Mouse (Mus musculus): ENCODE measurements around the gene Evx2. TPM values are rescaled to one million over a fixed set of nuclear protein-coding genes. Genes with fewer than 3 reads are reported as not detected.

The Evx2 gene
- total RNA-seq (2021), result not detected
- long read RNA-seq, experiment 1, result 0 reads
- long read RNA-seq, experiment 2, result 0 reads

GRCm38 (mm10) chr2:74659507-74660005 is at the start of gene Evx2:
Evx2 (minus strand) TSS chr2:74659557.
- no peak for DNase-seq
- intact Hi-C loops (cut with DNase I), result loop anchor here (2.0 to 5.0 kb wide), 4 partner anchors 33 to 1087 kb away; partner anchors contain the start of genes Hoxd10 and Lnpk

GRCm38 (mm10) chr2:74708676-74709075 is 49.3 kb upstream of the Evx2 start:
- intact Hi-C loops (cut with DNase I), result loop anchor here (10.0 kb wide), 1 partner anchor 1066 kb away; no protein-coding TSS in a partner anchor
- no peak for DNase-seq

- DNase-seq, result no peak
- intact Hi-C loops (cut with DNase I), result loop anchor here (10.0 kb wide), 1 partner anchor 1067 kb away; no protein-coding TSS in a partner anchor
These were observed 48.2 kb upstream of the Evx2 start for GRCm38 (mm10) chr2:74707599-74707998.

GRCm38 (mm10) chr2:74706393-74706960 is 47.1 kb upstream of the Evx2 start:
- DNase-seq, result no peak

GRCm38 (mm10) chr2:74705467-74706089 is 46.2 kb upstream of the Evx2 start:
- DNase-seq, result no peak
- intact Hi-C loops (cut with DNase I), result loop anchor here (10.0 kb wide), 1 partner anchor 1069 kb away; no protein-coding TSS in a partner anchor

More at GRCm38 (mm10) chr2:74706393-74706960, 47.1 kb upstream of the Evx2 start:
- intact Hi-C loops (cut with DNase I), result loop anchor here (10.0 kb wide), 1 partner anchor 1068 kb away; no protein-coding TSS in a partner anchor

- DNase-seq, result peak in 1 of 2 experiments; percentile 61
- intact Hi-C loops (cut with DNase I), result loop anchor here (5.0 to 10.0 kb wide), 2 partner anchors 257 to 1070 kb away; no protein-coding TSS in a partner anchor
These were observed 45.7 kb upstream of the Evx2 start for GRCm38 (mm10) chr2:74704999-74705466.

- DNase-seq, result peak in 1 of 2 experiments; percentile 51
- intact Hi-C loops (cut with DNase I), result loop anchor here (5.0 to 10.0 kb wide), 2 partner anchors 258 to 1070 kb away; no protein-coding TSS in a partner anchor
These were observed 45.1 kb upstream of the Evx2 start, which contains the start of gene Hoxd8 for GRCm38 (mm10) chr2:74704393-74704998. Hoxd8 (plus strand) TSS chr2:74704615.

- no peak for DNase-seq
- intact Hi-C loops (cut with DNase I), result loop anchor here (2.0 to 10.0 kb wide), 6 partner anchors 258 to 1071 kb away; no protein-coding TSS in a partner anchor
These were observed 44.5 kb upstream of the Evx2 start for GRCm38 (mm10) chr2:74703720-74704392.

- intact Hi-C loops (cut with DNase I), result loop anchor here (2.0 to 10.0 kb wide), 6 partner anchors 259 to 1071 kb away; no protein-coding TSS in a partner anchor
- no peak for DNase-seq
These were observed 44.0 kb upstream of the Evx2 start for GRCm38 (mm10) chr2:74703317-74703716.

GRCm38 (mm10) chr2:74702820-74703219 is 43.5 kb upstream of the Evx2 start:
- intact Hi-C loops (cut with DNase I), result loop anchor here (2.0 to 10.0 kb wide), 6 partner anchors 259 to 1072 kb away; no protein-coding TSS in a partner anchor
- DNase-seq, result no peak

- intact Hi-C loops (cut with DNase I), result loop anchor here (2.0 to 10.0 kb wide), 6 partner anchors 260 to 1073 kb away; no protein-coding TSS in a partner anchor
- peak; percentile 79 to 88 for DNase-seq
These were observed 42.8 kb upstream of the Evx2 start for GRCm38 (mm10) chr2:74701949-74702819.

- intact Hi-C loops (cut with DNase I), result loop anchor here (5.0 to 10.0 kb wide), 2 partner anchors 262 to 1074 kb away; no protein-coding TSS in a partner anchor
- no peak for DNase-seq
These were observed 41.3 kb upstream of the Evx2 start for GRCm38 (mm10) chr2:74700546-74701112.

GRCm38 (mm10) chr2:74699664-74700545 is 40.5 kb upstream of the Evx2 start:
- no peak for DNase-seq
- intact Hi-C loops (cut with DNase I), result loop anchor here (5.0 to 10.0 kb wide), 3 partner anchors 262 to 1425 kb away; partner anchors contain the start of gene Sp9

- intact Hi-C loops (cut with DNase I), result loop anchor here (10.0 kb wide), 1 partner anchor 1424 kb away; the partner anchor contains the start of gene Sp9
- DNase-seq, result no peak
These were observed 39.7 kb upstream of the Evx2 start for GRCm38 (mm10) chr2:74699053-74699430.

- no peak for DNase-seq
- intact Hi-C loops (cut with DNase I), result loop anchor here (10.0 kb wide), 1 partner anchor 1424 kb away; the partner anchor contains the start of gene Sp9
These were observed 39.1 kb upstream of the Evx2 start for GRCm38 (mm10) chr2:74698201-74699052.

GRCm38 (mm10) chr2:74697567-74698121 is 38.3 kb upstream of the Evx2 start, which contains the start of gene Hoxd9:
Hoxd9 (plus strand) TSS chr2:74697727.
- intact Hi-C loops (cut with DNase I), result loop anchor here (10.0 kb wide), 1 partner anchor 1423 kb away; the partner anchor contains the start of gene Sp9
- no peak for DNase-seq

All from heart, postnatal 14 days (tissue).